Mouse (Mus musculus) stomach, embryonic 14.5 days (tissue): ENCODE measurements around the gene Jmjd6. TPM values are rescaled to one million over a fixed set of nuclear protein-coding genes. Genes with fewer than 3 reads are reported as not detected.

ENCODE experiments used
- ATAC-seq: fragments of 200-750 bp; cut with Nextera tagmentation; 2 replicates; pipeline ENCODE4 v1.8.0; 2017; ENCODE audit warnings: low read depth, moderate TSS enrichment; ENCODE audit not compliant: insufficient number of reproducible peaks, insufficient read depth, low FRiP score
- H3K27ac ChIP-seq: fragments of 300-500 bp; sonication (generic); 2 replicates; pipeline ENCODE4 v1.5.1; 2014; ENCODE audit warnings: mild to moderate bottlenecking, low read length, moderate library complexity, mixed read lengths
- H3K27me3 ChIP-seq: fragments of 300-500 bp; sonication (generic); 2 replicates; pipeline ENCODE4 v1.6.1; 2014; ENCODE audit warnings: low read length, control low read depth, mixed read lengths; ENCODE audit not compliant: control insufficient read depth, insufficient read depth
- H3K36me3 ChIP-seq: fragments of 300-500 bp; sonication (generic); 2 replicates; pipeline ENCODE4 v1.6.1; 2014; ENCODE audit warnings: mild to moderate bottlenecking, control low read depth, low read length, moderate library complexity, mixed read lengths; ENCODE audit not compliant: control insufficient read depth, insufficient read depth
- H3K4me1 ChIP-seq: fragments of 300-500 bp; sonication (generic); 2 replicates; pipeline ENCODE4 v1.6.1; 2014; ENCODE audit warnings: low read length, control low read depth, mixed read lengths; ENCODE audit not compliant: control insufficient read depth, insufficient read depth
- H3K4me2 ChIP-seq: fragments of 300-500 bp; sonication (generic); replicated peaks from 2 replicates; pipeline ENCODE4 v1.6.1; 2014; ENCODE audit warnings: low read depth, low read length, control low read depth
- H3K4me3 ChIP-seq: fragments of 300-500 bp; sonication (generic); 2 replicates; pipeline ENCODE4 v1.5.1; 2014; ENCODE audit warnings: low read depth, low read length, control low read depth
- H3K9ac ChIP-seq: fragments of 300-500 bp; sonication (generic); replicated peaks from 2 replicates; pipeline ENCODE4 v1.6.1; 2014; ENCODE audit warnings: low read depth, mild to moderate bottlenecking, control low read depth, low read length, moderate library complexity, mixed read lengths
- H3K9me3 ChIP-seq: fragments of 300-500 bp; sonication (generic); 2 replicates; pipeline ENCODE4 v1.6.1; 2016; ENCODE audit warnings: low read depth, low read length, control low read depth; ENCODE audit not compliant: control insufficient read depth
- whole genome bisulfite sequencing: fragments of 180-500 bp; shearing (Covaris S2); extraction: QIAGEN DNeasy Blood & Tissue Kit; methylation state at CpG from one replicate; pipeline ENCODE4 v1.1.7; 2014; 5-methylcytosine and 5-hydroxymethylcytosine counted together
- polyA plus RNA-seq: library from polyadenylated mRNA; unstranded; fragments of >200 nt; fragmentation: Nextera tagmentation; extraction: Ambion mirVana; gene quantifications from 2 replicates; pipeline ENCODE4 v1.2.1, GENCODE M21; 2014

The Jmjd6 gene
- polyA plus RNA-seq, 1 experiment from 2014 or later = 68.6 TPM

- H3K4me1 ChIP-seq = peaks cover 32% of the 10 kb centered on the region
- no peaks in the 10 kb centered on the region for H3K9me3 ChIP-seq
- H3K36me3 ChIP-seq = no peaks in the 10 kb centered on the region
- H3K27me3 ChIP-seq = no peaks in the 10 kb centered on the region
- no peak for ATAC-seq
- 86% methylated on average over 11 of the region's 11 CpGs for WGBS
- H3K27ac ChIP-seq = no peak overlapping the region
- H3K4me3 ChIP-seq = no peak overlapping the region
- no peak overlapping the region for H3K9ac ChIP-seq
- H3K4me2 ChIP-seq = no peak overlapping the region
Observed at GRCm38 (mm10) chr11:116808811-116809395, 34.3 kb downstream of the Jmjd6 start.

- 17% methylated on average over 7 of the region's 7 CpGs for WGBS
- Histone ChIP-seq H3K27ac (no peak overlapping the region), H3K9ac (no peak overlapping the region), H3K4me1 (peaks cover 23% of the 10 kb centered on the region), H3K36me3 (no peaks in the 10 kb centered on the region), H3K27me3 (no peaks in the 10 kb centered on the region), H3K4me2 (no peak overlapping the region), H3K9me3 (no peaks in the 10 kb centered on the region), H3K4me3 (no peak overlapping the region)
- no peak for ATAC-seq
Observed at GRCm38 (mm10) chr11:116807938-116808606, 35.2 kb downstream of the Jmjd6 start.

- H3K9ac ChIP-seq = no peak overlapping the region
Observed at GRCm38 (mm10) chr11:116807526-116807925, 35.7 kb downstream of the Jmjd6 start.

GRCm38 (mm10) chr11:116807116-116807515, 36.1 kb downstream of the Jmjd6 start:
- no peak for ATAC-seq
- Histone ChIP-seq H3K4me2 (no peak overlapping the region), H3K27ac (no peak overlapping the region), H3K9me3 (no peaks in the 10 kb centered on the region), H3K27me3 (no peaks in the 10 kb centered on the region), H3K4me1 (peaks cover 14% of the 10 kb centered on the region; the same call in 1 of the 2 replicates), H3K36me3 (no peaks in the 10 kb centered on the region), H3K9ac (no peak overlapping the region), H3K4me3 (no peak overlapping the region)
- WGBS = 56% methylated on average over 7 of the region's 7 CpGs

More at GRCm38 (mm10) chr11:116807526-116807925, 35.7 kb downstream of the Jmjd6 start:
- H3K27me3 ChIP-seq = no peaks in the 10 kb centered on the region
- H3K9me3 ChIP-seq = no peaks in the 10 kb centered on the region
- peaks cover 18% of the 10 kb centered on the region; the same call in 1 of the 2 replicates for H3K4me1 ChIP-seq
- WGBS = 65% methylated on average over 3 of the region's 3 CpGs
- no peak overlapping the region for H3K4me3 ChIP-seq
- H3K36me3 ChIP-seq = no peaks in the 10 kb centered on the region
- H3K27ac ChIP-seq = no peak overlapping the region
- no peak overlapping the region for H3K4me2 ChIP-seq
- ATAC-seq = no peak

- Histone ChIP-seq H3K36me3 (no peaks in the 10 kb centered on the region), H3K4me3 (no peak overlapping the region), H3K9ac (no peak overlapping the region), H3K9me3 (no peaks in the 10 kb centered on the region), H3K4me1 (peaks cover 9% of the 10 kb centered on the region; the same call in 1 of the 2 replicates), H3K4me2 (no peak overlapping the region), H3K27ac (no peak overlapping the region), H3K27me3 (no peaks in the 10 kb centered on the region)
- no peak for ATAC-seq
- WGBS = 77% methylated on average over 15 of the region's 15 CpGs
Observed at GRCm38 (mm10) chr11:116806136-116807071, 36.8 kb downstream of the Jmjd6 start.

GRCm38 (mm10) chr11:116802709-116803108, 40.5 kb downstream of the Jmjd6 start:
- Histone ChIP-seq H3K4me3 (no peak overlapping the region), H3K27me3 (no peaks in the 10 kb centered on the region), H3K4me2 (no peak overlapping the region), H3K36me3 (no peaks in the 10 kb centered on the region), H3K9me3 (no peaks in the 10 kb centered on the region), H3K9ac (no peak overlapping the region), H3K27ac (no peak overlapping the region), H3K4me1 (0 out of 2 replicates have a peak, but pooled peaks cover 3% of the 10 kb centered on the region)
- 82% methylated on average over 5 of the region's 5 CpGs for WGBS
- no peak for ATAC-seq

GRCm38 (mm10) chr11:116801106-116801505, 42.1 kb downstream of the Jmjd6 start:
- Histone ChIP-seq H3K4me1 (no peaks in the 10 kb centered on the region), H3K4me3 (no peak overlapping the region), H3K9me3 (no peaks in the 10 kb centered on the region), H3K4me2 (no peak overlapping the region), H3K36me3 (no peaks in the 10 kb centered on the region), H3K27ac (no peak overlapping the region), H3K9ac (no peak overlapping the region), H3K27me3 (no peaks in the 10 kb centered on the region)
- no peak for ATAC-seq
- 74% methylated on average over 5 of the region's 5 CpGs for WGBS

- no peaks in the 10 kb centered on the region for H3K9me3 ChIP-seq
- no peak overlapping the region for H3K4me2 ChIP-seq
- no peaks in the 10 kb centered on the region for H3K36me3 ChIP-seq
- no peak overlapping the region for H3K27ac ChIP-seq
- ATAC-seq = no peak
- no peaks in the 10 kb centered on the region for H3K4me1 ChIP-seq
- no peak overlapping the region for H3K9ac ChIP-seq
- no peak overlapping the region for H3K4me3 ChIP-seq
- WGBS = 84% methylated on average over 5 of the region's 5 CpGs
- no peaks in the 10 kb centered on the region for H3K27me3 ChIP-seq
Observed at GRCm38 (mm10) chr11:116799364-116799763, 43.9 kb downstream of the Jmjd6 start.
